Mouse (Mus musculus): ENCODE results near the gene Kcnj5. TPM values are rescaled to one million over a fixed set of nuclear protein-coding genes. Genes with fewer than 3 reads are reported as not detected.

The Kcnj5 gene
- total RNA-seq, 1 experiment = 0.13 TPM

DNA sequence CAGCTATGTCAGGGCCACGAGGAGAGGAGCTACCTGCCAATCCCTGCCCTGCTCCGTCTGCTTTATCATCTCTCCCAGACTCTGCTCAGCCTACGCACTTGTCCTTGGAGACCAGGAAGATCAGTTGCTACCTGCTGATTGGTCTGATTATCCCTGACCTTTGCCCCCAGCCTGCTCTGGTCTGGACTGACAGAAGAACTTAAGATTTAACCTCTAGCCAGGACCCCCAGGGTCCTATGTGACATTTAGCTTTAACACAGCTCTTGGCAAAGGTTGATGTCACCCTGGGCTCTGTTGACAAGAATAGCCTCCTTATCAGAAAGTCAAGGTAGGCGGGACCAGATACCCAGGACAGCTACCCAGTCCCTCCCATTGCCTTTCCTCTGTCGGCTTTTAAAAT lies 3.3 kb downstream of the Kcnj5 start:
- Histone ChIP-seq H3K4me1 (ENCODE audit: control insufficient read depth in 2 of 2, insufficient read depth in 2 of 2, low read length in 2 of 2, poor library complexity in 1 of 2) (peaks cover 0 to 5% of the 10 kb centered on the region in 2 experiments; a peak in 1 of 4 replicates), H3K36me3 (ENCODE audit: control insufficient read depth, insufficient read depth, low read length, poor library complexity, severe bottlenecking) (no peaks in the 10 kb centered on the region), H3K27ac (ENCODE audit: insufficient read depth, low read depth, low read length, poor library complexity, severe bottlenecking) (no peak overlapping the region), H3K9ac (ENCODE audit: insufficient read depth, low read depth, low read length, poor library complexity, severe bottlenecking) (no peak overlapping the region), H3K9me3 (ENCODE audit: control insufficient read depth, insufficient read depth, low read depth, low read length) (no peaks in the 10 kb centered on the region), H3K4me3 (ENCODE audit: insufficient read depth in 1 of 2, low read depth in 1 of 2, low read length in 2 of 2, poor library complexity in 1 of 2, severe bottlenecking in 1 of 2) (no peak overlapping the region)
- DNase-seq (ENCODE audit: low read depth, low spot score) = no peak
- TF ChIP-seq ZNF384 (IDR thresholded peaks at IDR 0.05; ENCODE audit: low read depth, low read length) = no peak
- TF ChIP-seq CHD2 (IDR thresholded peaks at IDR 0.05; ENCODE audit: low read depth, low read length) = no peak
- no peak for TF ChIP-seq MAFK (IDR thresholded peaks at IDR 0.05; ENCODE audit: insufficient read depth, low read depth, low read length)
- TF ChIP-seq HCFC1 (IDR thresholded peaks at IDR 0.05; ENCODE audit: borderline replicate concordance, insufficient read depth, low read length) = no peak
- no peak for TF ChIP-seq ZC3H11A (IDR thresholded peaks at IDR 0.05; ENCODE audit: borderline replicate concordance, low read depth, low read length)
- in situ Hi-C loops (cut with MboI; ENCODE audit: low sequenced_read_pairs in 2 of 2, unreplicated experiment in 2 of 2) = loop anchor here in 1 of 2 experiments (10.0 kb wide), 1 partner anchor 66 kb away; no protein-coding TSS in a partner anchor

DNA sequence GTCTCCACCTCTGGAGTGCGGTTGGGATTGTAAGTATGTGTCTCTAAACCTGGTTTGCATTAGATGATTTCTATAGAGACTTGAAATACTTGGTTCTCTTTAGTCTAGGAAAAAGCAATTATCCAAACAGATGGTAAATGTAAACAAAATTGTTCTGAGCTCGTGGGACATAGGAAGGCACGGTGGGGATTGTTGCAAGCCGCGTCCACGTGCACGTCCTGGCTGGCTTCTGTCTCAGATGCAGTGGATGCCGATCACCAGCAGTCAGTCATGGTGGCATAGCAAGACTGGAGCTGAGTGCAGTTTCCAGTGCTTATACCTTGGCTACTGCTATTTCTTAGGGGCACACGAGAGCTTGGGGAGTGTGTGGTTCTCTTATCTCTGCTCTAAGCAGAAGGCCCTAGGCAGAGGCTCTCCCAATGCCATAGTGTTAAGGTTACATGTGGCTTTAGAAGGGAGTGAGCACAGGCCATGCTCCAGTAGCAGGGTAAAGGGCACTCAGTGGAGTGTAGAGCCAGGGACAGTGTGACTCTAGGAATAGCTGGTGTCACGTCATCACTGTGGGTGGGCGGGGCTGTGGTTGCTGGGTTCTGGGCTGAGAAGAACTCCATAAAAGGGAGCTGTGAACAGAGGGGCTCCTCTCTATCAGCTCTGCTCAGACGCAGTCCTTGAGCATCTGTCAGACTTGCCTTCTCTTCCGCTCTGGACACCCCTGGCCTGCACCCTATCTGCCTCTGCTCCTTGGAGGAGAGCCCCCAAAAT lies 8.6 kb downstream of the Kcnj5 start:
- TF ChIP-seq HCFC1 (IDR thresholded peaks at IDR 0.05; ENCODE audit: borderline replicate concordance, insufficient read depth, low read length) (no peak), ZC3H11A (IDR thresholded peaks at IDR 0.05; ENCODE audit: borderline replicate concordance, low read depth, low read length) (no peak), ZNF384 (IDR thresholded peaks at IDR 0.05; ENCODE audit: low read depth, low read length) (no peak), CHD2 (IDR thresholded peaks at IDR 0.05; ENCODE audit: low read depth, low read length) (no peak), MAFK (IDR thresholded peaks at IDR 0.05; ENCODE audit: insufficient read depth, low read depth, low read length) (no peak)
- H3K4me3 ChIP-seq (ENCODE audit: insufficient read depth in 1 of 2, low read depth in 1 of 2, low read length in 2 of 2, poor library complexity in 1 of 2, severe bottlenecking in 1 of 2) = no peak overlapping the region
- in situ Hi-C loops (cut with MboI; ENCODE audit: low sequenced_read_pairs in 2 of 2, unreplicated experiment in 2 of 2) = no loop called here
- H3K27ac ChIP-seq (ENCODE audit: insufficient read depth, low read depth, low read length, poor library complexity, severe bottlenecking) = no peak overlapping the region
- H3K4me1 ChIP-seq (ENCODE audit: control insufficient read depth in 2 of 2, insufficient read depth in 2 of 2, low read length in 2 of 2, poor library complexity in 1 of 2) = no peaks in the 10 kb centered on the region
- DNase-seq (ENCODE audit: low read depth, low spot score) = no peak
- no peaks in the 10 kb centered on the region for H3K36me3 ChIP-seq (ENCODE audit: control insufficient read depth, insufficient read depth, low read length, poor library complexity, severe bottlenecking)
- H3K9ac ChIP-seq (ENCODE audit: insufficient read depth, low read depth, low read length, poor library complexity, severe bottlenecking) = no peak overlapping the region
- H3K9me3 ChIP-seq (ENCODE audit: control insufficient read depth, insufficient read depth, low read depth, low read length) = no peaks in the 10 kb centered on the region

DNA sequence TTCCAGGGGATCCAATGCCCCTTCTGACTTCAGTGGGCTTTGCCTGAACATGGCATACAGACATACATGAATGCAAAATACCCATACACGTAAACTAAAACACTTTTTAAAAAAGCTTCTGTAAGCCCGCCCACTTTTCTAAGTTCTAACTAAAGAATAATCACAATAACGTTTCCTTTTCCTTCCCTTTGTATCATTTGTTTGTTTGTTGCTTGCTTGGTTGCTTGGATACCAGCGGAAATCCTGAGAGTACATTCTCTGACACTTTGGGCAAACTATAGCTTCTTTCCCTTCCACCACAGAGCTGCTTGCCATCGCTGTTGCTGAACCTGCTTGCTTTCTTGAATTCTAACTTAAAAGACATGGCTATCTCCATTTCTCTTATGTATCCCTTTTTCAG lies 13.0 kb downstream of the Kcnj5 start:
- H3K27ac ChIP-seq (ENCODE audit: insufficient read depth, low read depth, low read length, poor library complexity, severe bottlenecking) = no peak overlapping the region
- no peaks in the 10 kb centered on the region for H3K9me3 ChIP-seq (ENCODE audit: control insufficient read depth, insufficient read depth, low read depth, low read length)

DNA sequence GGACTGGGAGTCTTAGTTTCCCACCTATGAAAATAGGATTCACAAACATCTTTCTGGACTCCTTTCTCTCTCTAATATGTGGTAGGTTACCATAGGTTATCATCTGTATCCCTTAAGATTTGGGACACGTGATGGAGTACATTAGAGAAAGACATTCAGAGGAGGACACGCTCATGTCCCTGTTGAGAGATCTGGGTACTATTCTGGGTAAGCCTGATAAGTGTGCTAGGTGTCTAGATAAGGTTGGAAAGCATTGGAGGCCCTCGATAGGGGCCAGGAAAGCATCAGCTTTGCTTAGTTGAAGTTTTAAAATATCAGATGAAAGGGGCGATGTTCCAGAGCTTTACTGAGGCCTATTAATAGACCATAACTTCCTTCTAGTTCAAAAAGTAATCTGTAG lies 15.4 kb downstream of the Kcnj5 start:
- H3K36me3 ChIP-seq (ENCODE audit: control insufficient read depth, insufficient read depth, low read length, poor library complexity, severe bottlenecking) = no peaks in the 10 kb centered on the region
- H3K4me3 ChIP-seq (ENCODE audit: insufficient read depth in 1 of 2, low read depth in 1 of 2, low read length in 2 of 2, poor library complexity in 1 of 2, severe bottlenecking in 1 of 2) = no peak overlapping the region
- in situ Hi-C loops (cut with MboI; ENCODE audit: low sequenced_read_pairs in 2 of 2, unreplicated experiment in 2 of 2) = no loop called here
- no peak for TF ChIP-seq MAFK (IDR thresholded peaks at IDR 0.05; ENCODE audit: insufficient read depth, low read depth, low read length)
- TF ChIP-seq ZC3H11A (IDR thresholded peaks at IDR 0.05; ENCODE audit: borderline replicate concordance, low read depth, low read length) = no peak
- no peak for TF ChIP-seq CHD2 (IDR thresholded peaks at IDR 0.05; ENCODE audit: low read depth, low read length)
- no peak for TF ChIP-seq ZNF384 (IDR thresholded peaks at IDR 0.05; ENCODE audit: low read depth, low read length)
- TF ChIP-seq HCFC1 (IDR thresholded peaks at IDR 0.05; ENCODE audit: borderline replicate concordance, insufficient read depth, low read length) = no peak
- H3K9me3 ChIP-seq (ENCODE audit: control insufficient read depth, insufficient read depth, low read depth, low read length) = no peaks in the 10 kb centered on the region
- no peak for DNase-seq (ENCODE audit: low read depth, low spot score)
- H3K27ac ChIP-seq (ENCODE audit: insufficient read depth, low read depth, low read length, poor library complexity, severe bottlenecking) = no peak overlapping the region
- H3K4me1 ChIP-seq (ENCODE audit: control insufficient read depth in 2 of 2, insufficient read depth in 2 of 2, low read length in 2 of 2, poor library complexity in 1 of 2) = no peaks in the 10 kb centered on the region
- no peak overlapping the region for H3K9ac ChIP-seq (ENCODE audit: insufficient read depth, low read depth, low read length, poor library complexity, severe bottlenecking)

More for the DNA sequence above, 13.0 kb downstream of the Kcnj5 start:
- Histone ChIP-seq H3K36me3 (ENCODE audit: control insufficient read depth, insufficient read depth, low read length, poor library complexity, severe bottlenecking) (no peaks in the 10 kb centered on the region), H3K4me3 (ENCODE audit: insufficient read depth in 1 of 2, low read depth in 1 of 2, low read length in 2 of 2, poor library complexity in 1 of 2, severe bottlenecking in 1 of 2) (no peak overlapping the region), H3K9ac (ENCODE audit: insufficient read depth, low read depth, low read length, poor library complexity, severe bottlenecking) (no peak overlapping the region), H3K4me1 (ENCODE audit: control insufficient read depth in 2 of 2, insufficient read depth in 2 of 2, low read length in 2 of 2, poor library complexity in 1 of 2) (no peaks in the 10 kb centered on the region)
- DNase-seq (ENCODE audit: low read depth, low spot score) = no peak
- no peak for TF ChIP-seq CHD2 (IDR thresholded peaks at IDR 0.05; ENCODE audit: low read depth, low read length)
- no peak for TF ChIP-seq HCFC1 (IDR thresholded peaks at IDR 0.05; ENCODE audit: borderline replicate concordance, insufficient read depth, low read length)
- no peak for TF ChIP-seq ZC3H11A (IDR thresholded peaks at IDR 0.05; ENCODE audit: borderline replicate concordance, low read depth, low read length)
- no peak for TF ChIP-seq MAFK (IDR thresholded peaks at IDR 0.05; ENCODE audit: insufficient read depth, low read depth, low read length)
- TF ChIP-seq ZNF384 (IDR thresholded peaks at IDR 0.05; ENCODE audit: low read depth, low read length) = no peak
- in situ Hi-C loops (cut with MboI; ENCODE audit: low sequenced_read_pairs in 2 of 2, unreplicated experiment in 2 of 2) = no loop called here

Measured in ES-E14 (cell line).